Mouse (Mus musculus) E14TG2a.4 (cell line): ENCODE measurements around the gene Ncaph.

Experiments used
- CTCF ChIP-seq: conservative IDR thresholded peaks from 2 replicates; pipeline ENCODE4 v1.5.1; 2014; ENCODE audit warnings: low read length
- NANOG ChIP-seq: IDR thresholded peaks from 2 replicates; pipeline ENCODE4 v1.6.1; 2014; ENCODE audit warnings: borderline replicate concordance, low read length, mixed read lengths
- POU5F1 ChIP-seq: IDR thresholded peaks from 2 replicates; pipeline ENCODE4 v1.6.1; 2014; ENCODE audit warnings: low read length, borderline replicate concordance

GRCm38 (mm10) chr2:127133621-127134461 is at the start of gene Ncaph:
- TF ChIP-seq CTCF (no peak), POU5F1 (no peak), NANOG (no peak)
